Mouse (Mus musculus) brain, embryonic 18.5 days (tissue): ENCODE measurements around the gene Vipr2.

Experiments
- DNase-seq: peaks from one replicate; pipeline ENCODE4 v3.0.0-alpha.2; 2012; ENCODE audit warnings: low read depth, low spot score

Vipr2 gene

DNA sequence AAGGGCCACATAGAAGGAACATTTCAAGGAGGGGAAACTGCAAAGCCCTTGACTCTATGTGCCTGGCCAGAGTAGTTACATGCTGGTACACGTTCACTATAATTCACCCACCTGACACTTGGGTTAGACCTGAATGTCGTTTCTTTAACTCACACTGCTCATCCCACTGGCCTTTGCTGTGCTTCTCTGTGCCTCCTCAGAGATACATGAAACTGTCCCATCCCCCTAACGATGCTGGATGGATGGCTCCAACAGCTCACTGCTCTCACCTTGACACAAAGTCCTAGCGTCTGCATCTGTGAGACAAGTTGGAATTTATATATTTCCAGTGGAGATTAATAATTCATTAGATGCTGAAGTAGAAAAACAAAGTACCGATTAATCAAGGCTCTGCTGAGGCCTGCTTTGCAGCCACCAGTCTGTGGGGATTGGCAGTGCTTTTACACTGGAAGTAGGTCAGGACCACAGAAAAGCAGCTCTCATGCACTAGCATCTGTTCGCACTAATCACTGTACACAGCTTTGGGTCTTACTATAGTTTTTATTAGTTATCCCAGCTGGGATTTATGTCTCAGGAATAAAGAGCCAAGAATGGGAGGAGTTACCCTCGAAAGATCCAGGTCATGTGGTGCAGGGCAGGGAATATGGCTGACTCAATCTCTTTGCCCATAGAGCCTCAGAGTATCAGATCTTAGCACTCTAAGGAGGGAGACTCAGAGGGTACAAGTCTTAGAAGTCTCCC, 79.4 kb downstream of the Vipr2 start:
- no peak for DNase-seq

DNA sequence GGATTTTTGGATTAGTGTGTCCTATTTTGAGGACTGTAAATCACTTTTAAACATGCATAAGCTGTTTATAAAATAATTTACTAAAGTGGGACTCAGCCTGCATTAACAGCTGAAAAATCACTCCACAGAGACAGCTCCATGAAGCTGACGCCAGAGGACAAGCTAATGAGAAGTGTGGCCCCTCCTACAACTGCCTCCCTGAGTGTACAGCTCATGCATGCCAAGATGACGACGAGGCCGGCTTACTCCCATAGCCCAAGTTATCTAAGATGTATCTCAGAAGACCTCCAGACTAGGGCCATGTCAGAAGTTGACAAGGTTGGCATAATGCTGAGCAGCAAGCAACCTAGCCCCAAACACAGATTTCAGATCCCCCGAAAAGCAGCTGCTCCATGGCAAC, 81.7 kb downstream of the Vipr2 start:
- no peak for DNase-seq

DNA sequence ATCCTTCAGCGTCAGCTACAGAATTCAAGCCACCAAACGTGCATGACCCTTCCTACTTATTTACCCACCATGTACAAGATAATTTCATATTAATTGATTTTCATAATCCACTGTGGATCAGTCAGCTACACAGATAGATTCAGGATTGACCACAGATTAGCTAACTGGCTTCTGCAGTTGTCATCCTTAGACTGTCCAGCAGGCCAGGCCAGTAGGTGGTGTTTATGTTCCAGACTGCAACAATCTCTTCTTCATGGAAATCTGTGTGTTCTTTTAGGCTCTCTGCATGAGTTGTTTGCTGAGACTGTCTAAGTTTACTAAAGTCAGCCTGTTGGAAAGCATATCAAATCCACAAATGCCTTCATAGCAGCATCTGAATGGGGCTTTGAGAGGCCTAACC, 82.2 kb downstream of the Vipr2 start:
- no peak for DNase-seq

DNA sequence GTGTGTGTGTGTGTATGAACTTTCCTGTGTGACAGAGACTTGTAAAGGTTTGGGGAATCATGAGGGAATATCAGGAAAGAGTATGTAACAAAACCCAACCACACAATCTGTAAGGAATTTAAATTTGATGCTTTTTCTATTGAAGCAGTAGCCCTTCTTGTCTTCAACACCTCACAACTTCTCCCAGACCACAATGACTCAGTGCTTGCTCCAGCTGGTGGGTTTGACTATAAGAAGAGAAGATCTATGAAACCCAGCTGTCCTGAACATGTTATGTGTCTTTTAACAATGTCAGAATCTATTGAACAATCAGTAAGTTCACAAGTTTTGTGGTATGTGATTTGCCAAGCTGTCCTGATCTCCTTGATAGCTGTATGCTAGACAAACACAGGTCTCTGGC, 87.8 kb downstream of the Vipr2 start:
- DNase-seq: no peak

DNA sequence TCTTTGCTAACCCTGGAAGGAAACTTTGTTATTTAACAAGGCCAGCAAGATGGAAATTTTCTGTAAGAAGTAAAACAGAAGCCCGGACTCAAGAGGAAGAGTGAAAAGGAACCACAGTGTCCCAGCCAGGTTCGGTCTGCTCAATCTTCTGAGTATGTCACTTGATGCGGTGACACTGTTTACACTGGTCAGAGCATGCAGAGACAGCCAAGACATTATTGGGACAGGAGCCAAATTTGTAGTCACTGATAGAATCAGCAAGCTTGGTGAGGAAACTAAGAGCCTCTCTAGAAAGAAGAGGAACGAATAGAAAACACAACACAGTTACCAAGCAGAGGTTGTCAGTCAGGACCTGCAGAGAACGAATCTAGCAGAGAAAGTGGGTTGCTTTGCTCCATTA, 92.1 kb downstream of the Vipr2 start:
- no peak for DNase-seq

DNA sequence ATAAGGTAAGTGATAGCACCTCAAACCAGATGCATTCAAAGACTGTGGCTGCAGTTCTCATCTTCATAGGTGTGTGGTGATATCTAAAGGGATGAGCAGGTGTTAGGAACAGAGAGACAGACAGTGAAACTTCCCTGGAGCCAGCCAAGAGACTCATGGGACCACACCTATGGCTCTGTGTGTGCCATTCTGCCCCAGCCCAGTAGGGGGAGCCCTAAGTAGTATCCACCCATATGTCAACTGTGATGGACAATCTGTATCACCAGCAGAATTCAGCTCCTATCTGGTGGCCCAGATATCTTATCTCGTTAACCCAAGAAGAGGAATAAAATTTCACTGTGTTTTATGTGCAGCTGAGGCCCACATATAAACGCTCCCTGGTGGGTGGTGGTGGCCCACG, 99.4 kb downstream of the Vipr2 start:
- DNase-seq: no peak

DNA sequence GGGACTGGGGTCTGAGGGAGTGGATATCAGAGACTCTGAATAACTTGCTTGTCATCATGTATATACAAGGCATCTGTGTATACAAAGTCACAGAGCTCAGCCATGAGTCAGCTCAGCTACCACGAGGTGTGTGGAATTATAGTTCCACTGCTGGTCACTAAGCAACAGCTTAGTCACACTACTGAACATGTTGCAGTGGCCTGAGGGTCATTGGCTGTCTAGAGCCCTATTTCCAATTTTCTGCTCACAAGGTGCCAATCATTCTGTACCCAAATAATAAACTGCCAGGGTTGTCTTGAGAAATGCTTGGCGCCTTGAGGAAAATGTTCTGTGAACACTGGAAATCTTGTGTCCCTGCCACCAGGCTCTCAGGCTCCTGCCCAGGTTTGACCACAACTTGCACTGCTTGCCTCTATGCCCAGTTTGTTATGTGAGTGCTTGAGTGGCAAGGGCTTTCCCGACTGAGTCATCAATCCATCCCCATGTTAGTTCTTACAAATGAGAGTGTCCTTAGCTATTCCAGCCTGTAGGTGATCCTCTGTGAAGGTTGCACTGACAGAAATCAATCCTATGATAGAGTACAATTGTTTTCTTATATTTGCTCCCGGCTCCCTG, 104.0 kb downstream of the Vipr2 start:
- DNase-seq: no peak

DNA sequence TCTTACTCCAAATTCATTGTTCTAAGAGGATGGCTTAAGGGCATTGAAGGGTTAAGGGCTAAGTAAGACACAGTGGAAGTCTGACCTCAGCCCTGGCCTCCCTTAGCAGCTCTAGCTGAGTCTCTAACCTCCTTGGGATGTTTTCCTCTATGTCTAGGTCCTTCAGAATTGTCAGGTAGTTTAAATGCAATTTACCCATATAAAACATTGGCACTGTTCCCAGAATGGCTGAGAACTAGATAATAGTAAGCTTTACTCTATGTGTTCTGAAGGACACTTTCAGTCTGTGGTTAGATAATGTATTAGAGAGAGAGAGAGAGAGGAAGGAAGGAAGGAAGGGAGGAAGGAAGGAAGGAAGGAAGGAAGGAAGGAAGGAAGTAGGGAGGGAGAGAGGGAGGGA, 104.8 kb downstream of the Vipr2 start:
- no peak for DNase-seq

DNA sequence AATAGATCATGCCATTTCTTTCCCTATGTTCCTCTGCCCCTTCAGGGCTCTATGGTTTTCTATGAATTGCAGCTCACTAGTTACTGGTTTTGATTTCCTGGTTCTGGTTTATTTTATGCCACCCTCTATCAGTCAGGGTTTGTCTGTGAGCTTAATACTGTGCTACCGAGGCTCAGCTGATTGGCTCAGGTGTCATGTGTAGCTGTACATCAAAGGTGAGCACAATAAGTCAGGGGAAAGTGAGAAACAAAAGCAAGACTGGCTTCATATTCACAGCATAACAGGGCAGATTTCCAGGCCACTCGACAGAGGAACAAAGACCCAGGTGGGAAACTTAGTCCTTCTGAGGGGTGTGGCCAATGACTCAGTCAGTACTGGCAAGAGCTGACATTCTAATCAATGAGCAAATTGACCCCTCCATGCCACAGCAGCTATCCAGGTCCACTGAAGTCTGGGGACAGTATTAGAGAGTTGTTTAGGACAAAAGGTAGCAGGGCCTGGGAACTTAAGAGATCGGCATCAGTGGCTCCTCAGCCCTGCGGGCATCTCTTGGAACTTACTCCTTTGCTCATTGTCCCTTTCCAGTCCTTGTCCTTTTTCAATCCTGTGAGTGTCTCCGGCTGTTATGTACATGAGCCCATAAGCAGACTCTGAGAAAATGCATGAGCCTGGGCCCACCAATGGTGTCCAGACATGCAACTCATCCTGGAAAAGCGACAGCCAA, 105.8 kb downstream of the Vipr2 start:
- no peak for DNase-seq

DNA sequence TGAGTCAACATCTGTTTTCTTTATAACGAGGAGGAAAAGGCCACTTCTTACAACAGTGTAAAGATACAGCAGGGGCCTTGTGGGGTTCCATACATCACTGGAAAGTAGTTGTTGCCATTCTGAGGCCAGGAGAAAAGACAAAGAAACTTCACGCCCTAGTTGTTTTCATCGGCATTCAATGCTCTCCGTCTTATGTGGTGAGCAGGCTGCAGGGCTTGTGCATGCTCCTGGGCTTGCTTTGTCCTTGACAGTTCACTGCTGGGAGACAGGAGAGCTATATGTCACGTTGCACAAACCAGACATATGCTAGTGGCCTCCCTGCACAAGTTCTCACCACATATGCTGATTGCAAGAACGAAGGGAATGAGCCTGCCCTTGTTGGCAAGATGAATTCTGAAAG, 116.4 kb downstream of the Vipr2 start:
- DNase-seq: no peak

DNA sequence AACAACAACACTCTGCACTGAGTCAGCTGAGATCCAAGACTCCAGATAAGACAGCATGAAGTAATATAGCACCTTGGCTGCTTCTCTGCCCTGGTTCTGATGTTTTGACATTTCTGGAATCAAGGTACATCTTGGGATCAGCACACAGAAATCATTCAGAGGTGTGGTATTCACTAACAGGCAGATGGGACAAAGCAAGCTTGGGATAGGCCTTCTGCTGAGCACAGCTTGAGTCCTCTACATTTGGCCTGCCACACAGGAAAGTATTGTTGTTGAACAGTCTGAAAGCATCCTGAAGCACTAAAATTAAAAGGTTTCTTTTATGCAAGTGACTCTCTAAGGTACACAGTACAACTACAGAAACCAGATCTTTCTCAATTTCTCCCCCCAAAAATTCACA, 117.1 kb downstream of the Vipr2 start:
- no peak for DNase-seq
